Mouse (Mus musculus) bone marrow, adult 2 months (tissue): ENCODE results near the gene Serpini2.

Experiments
- CTCF ChIP-seq: fragments of 200-500 bp; IDR thresholded peaks from 2 replicates; pipeline ENCODE4 v1.5.1; 2011; ENCODE audit warnings: low read length, control low read depth; ENCODE audit not compliant: control insufficient read depth, insufficient read depth
- POLR2A ChIP-seq: fragments of 200-500 bp; IDR thresholded peaks from 2 replicates; pipeline ENCODE4 v1.6.1; 2011; ENCODE audit warnings: low read depth, mild to moderate bottlenecking, control low read depth, low read length, borderline replicate concordance; ENCODE audit not compliant: control insufficient read depth

- TF ChIP-seq CTCF (no peak), POLR2A (no peak)
Observed at GRCm38 (mm10) chr3:75259356-75259755, 10.5 kb downstream of the Serpini2 start.
